Mouse (Mus musculus) cortical plate, adult 2 months (tissue): ENCODE measurements around the gene Lcp2.

Experiments
- CTCF ChIP-seq: fragments of 200-500 bp; IDR thresholded peaks from 2 replicates; pipeline ENCODE4 v1.5.1; 2011; ENCODE audit warnings: mild to moderate bottlenecking, control low read depth, low read length; ENCODE audit not compliant: insufficient read depth; ENCODE audit errors: extremely low read depth
- POLR2A ChIP-seq: fragments of 200-500 bp; IDR thresholded peaks from 2 replicates; pipeline ENCODE4 v1.6.1; 2011; ENCODE audit warnings: mild to moderate bottlenecking, low read length, control low read depth; ENCODE audit not compliant: insufficient read depth; ENCODE audit errors: extremely low read depth

- no peak for TF ChIP-seq POLR2A
- no peak for TF ChIP-seq CTCF
Measured at GRCm38 (mm10) chr11:34116572-34117135, 69.9 kb downstream of the Lcp2 start.
